Mouse (Mus musculus): ENCODE measurements around the gene Map2k5.

The Map2k5 gene

GRCm38 (mm10) chr9:63122161-63122833, 255.4 kb downstream of the Map2k5 start:
- DNase-seq: no peak

- no peak for DNase-seq
Measured at GRCm38 (mm10) chr9:63118385-63118784, 259.3 kb downstream of the Map2k5 start.
